Mouse (Mus musculus) heart, adult 8-10 months (tissue): ENCODE data around the gene Nrarp. TPM values are rescaled to one million over a fixed set of nuclear protein-coding genes. Genes with fewer than 3 reads are reported as not detected.

Experiments
- DNase-seq: peaks from one replicate; pipeline ENCODE4 v3.0.0; 2022; ENCODE audit warnings: low spot score
- total RNA-seq, 4 experiments: library from RNA; stranded (reverse); gene quantifications; 2 replicates each; pipeline ENCODE4 v1.2.4; 2022

Nrarp gene
- total RNA-seq, 4 experiments from 2014 or later: 5.0 to 9.4 (median 9.2) TPM

GRCm38 (mm10) chr2:25227406-25227805 is 46.8 kb downstream of the Nrarp start:
- no peak for DNase-seq

GRCm38 (mm10) chr2:25228431-25228889 is 47.9 kb downstream of the Nrarp start:
- peak; percentile 89 for DNase-seq

GRCm38 (mm10) chr2:25228995-25229530 is 48.5 kb downstream of the Nrarp start:
- no peak for DNase-seq

- DNase-seq: no peak
Measured at GRCm38 (mm10) chr2:25229582-25229981, 49.0 kb downstream of the Nrarp start.

GRCm38 (mm10) chr2:25230581-25230980 is 50.0 kb downstream of the Nrarp start:
- no peak for DNase-seq

- DNase-seq: no peak
Measured at GRCm38 (mm10) chr2:25231038-25231437, 50.5 kb downstream of the Nrarp start.

Other genes with a start within 250 kb of the Nrarp start
- 1 to 10 TPM; 3.0 to 6.7 (median 5.4) TPM for gene Arrdc1, start 245.5 kb upstream of the Nrarp start, total RNA-seq
- gene Zmynd19, start 231.0 kb upstream of the Nrarp start, total RNA-seq: 10 to 100 TPM; 14.9 to 17.6 (median 17.1) TPM
- gene Dph7, start 218.4 kb upstream of the Nrarp start, total RNA-seq: 1 to 10 TPM; 4.6 to 7.5 (median 6.2) TPM
- 100 to 1,000 TPM in 1 of 4 experiments, 10 to 100 TPM in 3; 89.6 to 108 (median 95.0) TPM for gene Mrpl41, start 205.7 kb upstream of the Nrarp start, total RNA-seq
- 10 to 100 TPM; 25.2 to 36.0 (median 28.7) TPM for gene Pnpla7, start 204.7 kb upstream of the Nrarp start, total RNA-seq
- gene Nsmf, start 126.4 kb upstream of the Nrarp start, total RNA-seq: 10 to 100 TPM; 11.7 to 15.9 (median 12.2) TPM
- not detected for gene Entpd8, start 100.5 kb upstream of the Nrarp start, total RNA-seq
- gene Noxa1, start 85.6 kb upstream of the Nrarp start, total RNA-seq: not detected
- 1 to 10 TPM; 3.9 to 5.0 (median 4.7) TPM for gene Tor4a, start 16.1 kb downstream of the Nrarp start, total RNA-seq
- gene Nelfb, start 30.7 kb downstream of the Nrarp start, total RNA-seq: 10 to 100 TPM; 38.5 to 49.3 (median 39.5) TPM
- gene Stpg3, start 33.9 kb downstream of the Nrarp start, total RNA-seq: not detected
- not detected for gene Fam166a, start 38.0 kb downstream of the Nrarp start, total RNA-seq
- 100 to 1,000 TPM; 308 to 380 (median 323) TPM for gene Tubb4b, start 43.9 kb downstream of the Nrarp start, total RNA-seq
- not detected for gene Slc34a3, start 53.6 kb downstream of the Nrarp start, total RNA-seq
- gene Rnf224, start 56.0 kb downstream of the Nrarp start, total RNA-seq: not detected
- 1 to 10 TPM in 2 of 4 experiments, under 1 TPM in 2; 0.53 to 1.7 (median 1.2) TPM for gene Rnf208, start 61.5 kb downstream of the Nrarp start, total RNA-seq
- gene Cysrt1, start 61.7 kb downstream of the Nrarp start, total RNA-seq: not detected
- gene AL732309.1, start 66.1 kb downstream of the Nrarp start, total RNA-seq: 1 to 10 TPM; 1.8 to 2.4 (median 2.1) TPM
- 10 to 100 TPM; 11.4 to 16.1 (median 13.6) TPM for gene Tmem203, start 74.7 kb downstream of the Nrarp start, total RNA-seq
- gene Tprn, start 81.9 kb downstream of the Nrarp start, total RNA-seq: 1 to 10 TPM; 4.0 to 8.6 (median 6.7) TPM
- 10 to 100 TPM; 39.5 to 47.1 (median 40.1) TPM for gene Ssna1, start 91.7 kb downstream of the Nrarp start, total RNA-seq
- 10 to 100 TPM; 36.8 to 39.8 (median 37.6) TPM for gene Anapc2, start 91.7 kb downstream of the Nrarp start, total RNA-seq
- not detected for gene Tmem210, start 107.4 kb downstream of the Nrarp start, total RNA-seq
- gene Lrrc26, start 109.2 kb downstream of the Nrarp start, total RNA-seq: not detected
- gene Grin1, start 138.4 kb downstream of the Nrarp start, total RNA-seq: under 1 TPM in 2 of 4 experiments, not detected in 2; 0.09 to 0.11 TPM
- gene Man1b1, start 151.6 kb downstream of the Nrarp start, total RNA-seq: 10 to 100 TPM; 19.9 to 28.2 (median 22.5) TPM
- 1 to 10 TPM; 3.8 to 5.2 (median 5.1) TPM for gene Dpp7, start 175.6 kb downstream of the Nrarp start, total RNA-seq
- gene Uap1l1, start 184.9 kb downstream of the Nrarp start, total RNA-seq: 10 to 100 TPM in 1 of 4 experiments, 1 to 10 TPM in 3; 8.9 to 10.7 (median 9.5) TPM
- gene Sapcd2, start 191.6 kb downstream of the Nrarp start, total RNA-seq: not detected
- 10 to 100 TPM; 11.6 to 14.4 (median 12.6) TPM for gene Entpd2, start 215.1 kb downstream of the Nrarp start, total RNA-seq
- 10 to 100 TPM; 25.3 to 35.8 (median 33.6) TPM for gene Npdc1, start 218.6 kb downstream of the Nrarp start, total RNA-seq
- gene Fut7, start 242.5 kb downstream of the Nrarp start, total RNA-seq: under 1 TPM in 2 of 4 experiments, not detected in 2; 0.16 to 0.60 TPM
- gene Abca2, start 247.9 kb downstream of the Nrarp start, total RNA-seq: 10 to 100 TPM; 42.5 to 47.2 (median 45.2) TPM